In the genomic region with DNA sequence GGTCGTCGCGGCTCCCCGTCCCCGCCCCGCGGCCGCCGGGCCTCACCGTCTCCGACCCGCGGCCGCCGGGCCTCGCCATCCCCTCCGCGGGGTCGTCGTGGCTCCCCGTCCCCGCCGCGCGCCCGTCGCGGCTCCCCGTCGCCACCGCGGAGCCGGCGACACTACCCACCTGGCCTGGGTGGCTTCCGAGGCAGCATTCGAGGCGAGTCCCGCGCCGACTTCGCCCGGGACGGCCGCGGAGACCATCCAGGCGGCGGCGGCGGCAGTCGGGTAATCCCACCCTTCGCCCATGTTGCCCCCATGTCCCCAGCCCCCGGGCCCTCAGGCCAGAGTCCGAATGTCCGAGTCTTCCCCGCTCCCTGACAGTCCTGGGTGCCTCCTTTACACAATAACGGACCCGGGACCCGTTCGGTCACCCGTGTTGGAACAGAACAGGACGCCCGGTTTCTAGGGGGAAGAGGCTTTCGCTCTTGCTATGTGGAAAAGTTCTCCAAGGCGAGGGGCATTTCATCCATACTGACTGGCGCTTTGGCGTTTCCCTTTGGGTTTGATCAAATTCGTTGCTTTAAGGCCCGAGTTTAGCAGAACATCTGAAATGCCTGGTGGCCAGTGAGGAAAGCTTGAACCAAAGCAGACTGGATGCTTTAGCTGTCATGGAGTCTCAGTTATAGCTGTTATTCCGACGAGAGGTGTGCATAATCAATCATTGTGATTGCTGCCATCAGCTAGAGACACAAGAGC, we compare ENCODE assay signal across 8 mouse cellular contexts. TPM values are rescaled to one million over a fixed set of nuclear protein-coding genes. Genes with fewer than 3 reads are reported as not detected.
DNase-seq lines count a peak whose midpoint lies in the region; ATAC-seq lines count a peak whose summit lies in the region.

No protein-coding gene starts in this region.

- peak overlapping the region; percentile 92 for H3K4me3 ChIP-seq in forebrain, embryonic 14.5 days (ENCODE audit: low read depth, low read length)
- peak overlapping the region; percentile 95 for H3K4me3 ChIP-seq in hindbrain, embryonic 16.5 days (ENCODE audit: low read length)

- ATAC-seq in forebrain, embryonic 14.5 days, result no peak
- ATAC-seq in hindbrain, embryonic 16.5 days, result no peak

- peak overlapping the region; percentile 98 for H3K9ac ChIP-seq in forebrain, embryonic 14.5 days (ENCODE audit: low read length)
- H3K9ac ChIP-seq in hindbrain, embryonic 16.5 days (ENCODE audit: low read depth, low read length), result peak overlapping the region; percentile 98

- H3K4me1 ChIP-seq in forebrain, embryonic 14.5 days (ENCODE audit: control insufficient read depth, insufficient read depth, low read length), result peaks cover 11% of the 10 kb centered on the region
- peaks cover 18% of the 10 kb centered on the region for H3K4me1 ChIP-seq in hindbrain, embryonic 16.5 days (ENCODE audit: control insufficient read depth, insufficient read depth, low read depth, low read length)

- no peaks in the 10 kb centered on the region for H3K9me3 ChIP-seq in forebrain, embryonic 14.5 days (replicated peaks; ENCODE audit: control insufficient read depth, low read length)
- no peaks in the 10 kb centered on the region for H3K9me3 ChIP-seq in hindbrain, embryonic 16.5 days (ENCODE audit: control insufficient read depth, low read length)

- H3K36me3 ChIP-seq in forebrain, embryonic 14.5 days (ENCODE audit: control insufficient read depth, insufficient read depth, low read length), result peaks cover 14% of the 10 kb centered on the region; the same call in 1 of the 2 replicates
- H3K36me3 ChIP-seq in hindbrain, embryonic 16.5 days (ENCODE audit: control insufficient read depth, insufficient read depth, low read length), result peaks cover 8% of the 10 kb centered on the region; the same call in 1 of the 2 replicates

- peak overlapping the region; percentile 89 for H3K27ac ChIP-seq in forebrain, embryonic 14.5 days (ENCODE audit: low read depth, low read length)
- peak overlapping the region; percentile 96 for H3K27ac ChIP-seq in hindbrain, embryonic 16.5 days (ENCODE audit: low read depth, low read length)

- H3K4me2 ChIP-seq in forebrain, embryonic 14.5 days (ENCODE audit: low read length), result peak overlapping the region; percentile 87
- H3K4me2 ChIP-seq in hindbrain, embryonic 16.5 days (ENCODE audit: low read length), result peak overlapping the region; percentile 85

- WGBS in forebrain, embryonic 14.5 days, result under 1% methylated on average over 69 of the region's 70 CpGs
- under 1% methylated on average over 57 of the region's 70 CpGs for WGBS in hindbrain, embryonic 16.5 days

- no peaks in the 10 kb centered on the region for H3K27me3 ChIP-seq in forebrain, embryonic 14.5 days (replicated peaks; ENCODE audit: control insufficient read depth, insufficient read depth, low read length)
- no peaks in the 10 kb centered on the region for H3K27me3 ChIP-seq in hindbrain, embryonic 16.5 days (replicated peaks; ENCODE audit: control insufficient read depth, insufficient read depth, low read length)

- peak; percentile 33 for DNase-seq in embryo, embryonic 10 days (ENCODE audit: low spot score)
- no peak for DNase-seq in embryo, embryonic 11 days
- DNase-seq in brain, adult 2 months (ENCODE audit: low read depth, low spot score), result peak; percentile 24
- DNase-seq in forebrain, embryonic 14.5 days (ENCODE audit: low spot score), result peak; percentile 31
- DNase-seq in liver, result peak; percentile 21
- DNase-seq in naive thymus-derived CD4-positive, alpha-beta T cell, adult 2 months (ENCODE audit: low read depth), result peak; percentile 53
- DNase-seq in testis, postnatal 10 days (ENCODE audit: low spot score), result peak; percentile 65

RNA-seq across cellular contexts. Expression of gene Zfp318, which starts 0.7 kb away (rescaled TPM):
- 10.7 and 13.0 TPM in 2 replicates for polyA plus RNA-seq in forebrain, embryonic 14.5 days (2014; fragmentation: Nextera tagmentation; extraction: Ambion mirVana)
- polyA plus RNA-seq in hindbrain, embryonic 16.5 days (2015; fragmentation: Nextera tagmentation; extraction: Ambion mirVana), result 10.2 and 11.8 TPM in 2 replicates

RNA-seq across cellular contexts. Expression of gene Crip3, which starts 44.5 kb away (rescaled TPM):
- 0.93 and 1.2 TPM in 2 replicates for polyA plus RNA-seq in forebrain, embryonic 14.5 days (2014; fragmentation: Nextera tagmentation; extraction: Ambion mirVana)
- polyA plus RNA-seq in hindbrain, embryonic 16.5 days (2015; fragmentation: Nextera tagmentation; extraction: Ambion mirVana), result 3.3 and 3.6 TPM in 2 replicates

RNA-seq across cellular contexts. Expression of gene Slc22a7, which starts 54.0 kb away (rescaled TPM):
- polyA plus RNA-seq in forebrain, embryonic 14.5 days (2014; fragmentation: Nextera tagmentation; extraction: Ambion mirVana), result not detected in 2 replicates
- not detected in 2 replicates for polyA plus RNA-seq in hindbrain, embryonic 16.5 days (2015; fragmentation: Nextera tagmentation; extraction: Ambion mirVana)

RNA-seq across cellular contexts. Expression of gene Abcc10, which starts 56.1 kb away (rescaled TPM):
- 4.3 and 6.7 TPM in 2 replicates for polyA plus RNA-seq in forebrain, embryonic 14.5 days (2014; fragmentation: Nextera tagmentation; extraction: Ambion mirVana)
- polyA plus RNA-seq in hindbrain, embryonic 16.5 days (2015; fragmentation: Nextera tagmentation; extraction: Ambion mirVana), result 9.2 and 9.3 TPM in 2 replicates
